Mouse (Mus musculus): ENCODE measurements around the gene Zfp87. TPM values are rescaled to one million over a fixed set of nuclear protein-coding genes. Genes with fewer than 3 reads are reported as not detected.

Gene Zfp87
- 6.6 and 8.2 TPM in 2 replicates for polyA plus RNA-seq (2011; ENCODE audit: insufficient read depth, insufficient read length, low replicate concordance, missing spikeins)

DNA sequence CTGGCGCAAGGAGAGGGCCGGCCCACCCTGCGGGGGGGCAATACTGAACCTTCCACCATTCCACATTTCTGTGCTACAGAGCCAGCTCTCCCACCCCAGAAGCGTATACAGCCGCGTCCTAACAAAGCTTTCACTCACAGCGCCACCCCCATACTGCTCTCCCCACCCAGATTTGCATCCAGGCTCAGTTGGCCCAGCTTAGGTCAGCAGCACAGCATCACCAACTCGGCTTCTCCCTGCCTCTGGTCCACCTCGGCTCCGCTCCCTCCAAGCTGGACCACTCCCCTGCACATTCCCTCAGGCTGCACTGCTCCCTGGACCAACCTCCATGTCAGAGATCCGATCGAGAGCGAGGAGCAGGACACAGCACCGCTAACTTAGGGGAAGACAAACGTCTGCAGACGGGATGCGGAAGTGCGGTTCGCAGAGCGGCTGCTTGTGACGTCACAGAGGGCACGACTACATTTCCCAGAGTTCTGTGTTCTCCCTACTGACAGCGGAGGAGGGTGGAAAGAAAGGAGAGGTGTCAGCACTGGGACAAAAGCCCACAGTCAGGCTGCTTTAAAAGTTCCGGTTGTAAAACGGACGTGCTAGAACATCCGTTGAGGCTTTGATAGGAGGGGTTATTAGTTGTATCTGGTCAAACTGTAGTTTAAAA is at the start of gene Zfp87, which contains the start of gene Gm26965:
Gene Zfp87 (minus strand): TSS at position 425 of the 658 bp plus-strand sequence.
Gene Gm26965 (minus strand): TSS at position 399 of the 658 bp plus-strand sequence.
- TF ChIP-seq CTCF (IDR thresholded peaks at IDR 0.05; ENCODE audit: control insufficient read depth, insufficient read depth, low read length), result no peak
- TF ChIP-seq POLR2A (IDR thresholded peaks at IDR 0.05; ENCODE audit: borderline replicate concordance, control insufficient read depth, low read depth, low read length), result peak; percentile 77; the same call in 1 of the 2 replicates
- peak within 1 kb of the TSS; percentile 25 for H3K27ac ChIP-seq (ENCODE audit: control insufficient read depth, insufficient read depth, low read depth, low read length, poor library complexity)
- WGBS, result under 1% methylated on average over 27 of the region's 27 CpGs
- H3K4me3 ChIP-seq (replicated peaks; ENCODE audit: control insufficient read depth, low read depth, low read length), result peak within 1 kb of the TSS; percentile 86
- H3K4me1 ChIP-seq (ENCODE audit: control insufficient read depth, insufficient read depth, low read length), result peaks cover 3% of the 10 kb centered on the region

DNA sequence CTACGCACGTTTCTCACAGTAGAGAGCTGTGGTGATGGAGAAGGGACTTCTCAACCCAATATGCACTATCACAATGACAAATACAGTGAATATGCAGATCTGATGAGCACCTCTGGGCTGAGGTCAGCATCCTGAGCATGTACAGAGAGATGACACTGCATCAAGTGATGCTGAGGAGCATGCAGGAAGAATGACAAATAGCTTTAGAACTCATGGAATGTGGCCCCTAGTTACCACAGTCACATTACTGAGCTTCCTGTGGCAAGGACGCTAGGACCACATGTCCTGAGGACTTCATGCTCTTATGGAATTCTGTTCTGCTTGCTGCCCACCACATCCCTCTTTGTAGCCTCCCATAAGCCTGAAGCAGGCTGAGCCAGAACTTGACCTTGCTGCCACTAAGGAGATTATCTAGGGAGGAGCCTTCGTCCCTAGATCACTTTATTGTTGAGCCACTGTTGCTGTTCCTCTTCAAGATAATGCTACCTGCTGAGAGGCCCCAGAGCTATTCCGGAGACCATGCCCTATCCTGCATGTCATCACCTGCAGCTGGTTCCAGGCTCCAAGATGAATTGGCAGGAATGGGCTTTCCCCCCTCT is 46.7 kb upstream of the Zfp87 start:
- no peak for TF ChIP-seq POLR2A (IDR thresholded peaks at IDR 0.05; ENCODE audit: borderline replicate concordance, control insufficient read depth, low read depth, low read length)
- TF ChIP-seq CTCF (IDR thresholded peaks at IDR 0.05; ENCODE audit: control insufficient read depth, insufficient read depth, low read length), result no peak
- H3K4me1 ChIP-seq (ENCODE audit: control insufficient read depth, insufficient read depth, low read length), result no peaks in the 10 kb centered on the region
- 75% methylated on average over 5 of the region's 5 CpGs for WGBS
- no peak overlapping the region for H3K27ac ChIP-seq (ENCODE audit: control insufficient read depth, insufficient read depth, low read depth, low read length, poor library complexity)
- H3K4me3 ChIP-seq (replicated peaks; ENCODE audit: control insufficient read depth, low read depth, low read length), result no peak overlapping the region

DNA sequence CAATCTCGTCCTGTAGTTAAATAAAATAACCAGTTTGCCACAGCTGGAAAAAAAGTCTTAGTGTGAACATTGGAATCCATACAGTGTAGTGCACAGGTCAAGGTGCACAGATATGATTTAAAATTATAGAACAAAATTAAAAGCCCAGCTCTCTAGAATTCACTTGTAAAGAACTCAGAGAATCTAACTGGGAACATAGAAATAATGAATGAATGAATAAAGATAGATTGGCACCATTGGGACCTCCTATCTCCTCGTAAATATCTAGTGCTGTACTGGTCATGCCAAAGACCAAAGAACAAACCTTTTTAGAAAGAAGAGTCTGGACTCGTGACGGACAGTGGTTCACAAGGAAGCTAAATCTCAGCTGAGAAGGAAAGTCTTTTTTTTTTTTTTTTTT is 27.8 kb upstream of the Zfp87 start, which contains the start of gene Zfp748:
Gene Zfp748 (minus strand): TSS at position 101 of the 400 bp plus-strand sequence.
- Histone ChIP-seq H3K4me3 (replicated peaks; ENCODE audit: control insufficient read depth, low read depth, low read length) (peak within 1 kb of the TSS; percentile 84), H3K27ac (ENCODE audit: control insufficient read depth, insufficient read depth, low read depth, low read length, poor library complexity) (peak within 1 kb of the TSS; percentile 76)
- 84% methylated on average over 4 of the region's 4 CpGs for WGBS

DNA sequence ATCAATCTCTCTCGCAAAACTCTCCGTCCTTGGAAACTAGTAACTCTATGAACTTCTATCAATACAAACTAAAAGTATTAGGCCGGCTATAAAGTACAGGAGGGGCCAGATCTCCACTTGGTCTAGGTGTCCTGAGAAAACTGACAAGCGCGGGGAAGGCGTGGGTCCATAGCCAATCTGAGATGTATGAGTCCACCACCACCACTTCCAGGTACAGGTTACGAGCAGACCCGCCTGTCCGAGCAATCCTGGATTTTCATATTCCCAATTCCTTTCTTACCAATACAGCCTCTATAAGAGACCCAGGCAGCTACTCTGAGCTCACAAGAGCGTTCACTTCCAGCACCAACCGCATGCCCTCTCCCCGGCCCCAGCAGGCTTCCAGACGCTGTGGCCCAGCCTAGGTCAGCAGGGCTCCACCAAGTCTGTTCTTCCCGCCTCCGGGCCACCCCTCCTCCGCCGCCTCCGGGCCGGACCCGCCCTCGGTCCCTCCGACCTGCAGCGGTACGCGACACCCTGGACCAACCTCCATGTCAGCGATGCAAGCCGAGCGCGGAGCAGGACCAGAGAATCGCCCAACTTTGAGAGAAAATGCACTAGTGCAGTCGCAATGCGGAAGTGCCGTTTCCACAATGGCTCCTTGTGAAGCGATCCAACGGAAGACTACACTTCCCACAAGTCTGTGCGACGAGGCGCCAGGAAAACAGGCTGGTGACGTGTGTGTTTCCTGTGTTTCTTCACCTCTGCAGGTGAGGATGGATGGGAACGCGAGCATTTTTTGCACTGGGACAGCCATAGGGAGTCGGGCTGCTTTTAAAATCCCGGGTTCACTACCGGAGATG is 26.7 kb upstream of the Zfp87 start:
- peaks cover 2% of the 10 kb centered on the region for H3K4me1 ChIP-seq (ENCODE audit: control insufficient read depth, insufficient read depth, low read length)
- H3K27ac ChIP-seq (ENCODE audit: control insufficient read depth, insufficient read depth, low read depth, low read length, poor library complexity), result peak overlapping the region; percentile 76
- TF ChIP-seq CTCF (IDR thresholded peaks at IDR 0.05; ENCODE audit: control insufficient read depth, insufficient read depth, low read length), result peak; percentile 3; the same call in 1 of the 2 replicates
- peak; percentile 59; the same call in 1 of the 2 replicates for TF ChIP-seq POLR2A (IDR thresholded peaks at IDR 0.05; ENCODE audit: borderline replicate concordance, control insufficient read depth, low read depth, low read length)
- WGBS, result under 1% methylated on average over 44 of the region's 44 CpGs
- peak overlapping the region; percentile 84 for H3K4me3 ChIP-seq (replicated peaks; ENCODE audit: control insufficient read depth, low read depth, low read length)

More for the DNA sequence above, 27.8 kb upstream of the Zfp87 start, which contains the start of gene Zfp748:
- TF ChIP-seq CTCF (IDR thresholded peaks at IDR 0.05; ENCODE audit: control insufficient read depth, insufficient read depth, low read length) (no peak), POLR2A (IDR thresholded peaks at IDR 0.05; ENCODE audit: borderline replicate concordance, control insufficient read depth, low read depth, low read length) (no peak)
- H3K4me1 ChIP-seq (ENCODE audit: control insufficient read depth, insufficient read depth, low read length), result peaks cover 2% of the 10 kb centered on the region

DNA sequence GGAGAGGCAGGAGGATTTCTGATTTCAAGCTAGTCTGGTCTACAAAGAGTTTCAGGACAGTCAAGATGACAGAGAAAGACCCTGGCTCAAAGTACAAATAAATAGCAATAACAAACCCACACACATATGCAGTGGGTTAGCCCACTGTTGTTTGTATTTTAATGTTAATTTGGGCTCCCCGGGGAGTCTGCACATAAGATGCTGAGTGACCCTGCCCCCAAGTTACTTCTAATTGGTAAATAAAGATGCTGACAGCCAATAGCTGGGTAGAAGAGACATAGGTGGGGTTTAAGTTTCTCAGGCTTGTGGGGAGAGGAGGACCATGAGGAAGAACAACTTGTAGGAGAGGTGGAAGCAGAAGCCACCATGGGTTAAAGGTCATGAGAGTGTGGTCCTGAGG is 20.0 kb upstream of the Zfp87 start:
- TF ChIP-seq POLR2A (IDR thresholded peaks at IDR 0.05; ENCODE audit: borderline replicate concordance, control insufficient read depth, low read depth, low read length), result no peak
- no peak for TF ChIP-seq CTCF (IDR thresholded peaks at IDR 0.05; ENCODE audit: control insufficient read depth, insufficient read depth, low read length)
- Histone ChIP-seq H3K4me1 (ENCODE audit: control insufficient read depth, insufficient read depth, low read length) (no peaks in the 10 kb centered on the region), H3K4me3 (replicated peaks; ENCODE audit: control insufficient read depth, low read depth, low read length) (no peak overlapping the region), H3K27ac (ENCODE audit: control insufficient read depth, insufficient read depth, low read depth, low read length, poor library complexity) (no peak overlapping the region)
- 94% methylated on average over 1 of the region's 1 CpGs for WGBS

DNA sequence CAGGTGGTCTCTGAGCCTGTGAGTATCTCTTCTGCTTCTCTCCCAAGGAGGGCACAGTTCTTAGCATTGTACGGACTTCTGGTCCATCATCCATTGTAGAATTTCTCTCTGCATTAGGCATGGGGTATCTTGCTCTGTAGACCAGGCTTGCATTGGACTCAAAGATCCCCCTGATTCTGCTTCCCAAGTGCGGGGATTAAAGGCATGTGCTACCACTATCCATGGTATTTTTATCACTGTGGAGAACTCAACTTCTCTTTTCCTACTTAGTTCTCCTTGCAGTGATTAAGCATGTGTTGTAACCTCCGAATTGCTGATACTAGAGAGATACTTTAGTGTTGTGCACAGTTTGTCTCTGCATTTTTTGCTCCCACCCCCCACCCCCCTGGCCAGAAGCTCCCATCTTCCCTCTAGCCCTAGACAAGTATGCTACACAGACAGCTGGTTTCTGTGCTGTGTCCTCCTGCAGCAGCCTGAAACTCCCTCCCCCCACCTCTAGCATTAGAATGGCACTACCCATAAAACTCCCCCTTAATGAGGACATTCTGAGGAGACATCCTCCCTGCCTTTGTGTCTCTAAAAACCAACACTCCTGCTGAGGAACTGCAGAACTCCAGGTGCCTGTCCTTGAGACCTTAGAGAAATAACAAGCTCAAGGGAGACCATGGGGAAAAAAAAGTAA is 1.2 kb upstream of the Zfp87 start:
- Histone ChIP-seq H3K4me3 (replicated peaks; ENCODE audit: control insufficient read depth, low read depth, low read length) (no peak overlapping the region), H3K4me1 (ENCODE audit: control insufficient read depth, insufficient read depth, low read length) (peaks cover 3% of the 10 kb centered on the region), H3K27ac (ENCODE audit: control insufficient read depth, insufficient read depth, low read depth, low read length, poor library complexity) (no peak overlapping the region)
- no peak for TF ChIP-seq POLR2A (IDR thresholded peaks at IDR 0.05; ENCODE audit: borderline replicate concordance, control insufficient read depth, low read depth, low read length)
- TF ChIP-seq CTCF (IDR thresholded peaks at IDR 0.05; ENCODE audit: control insufficient read depth, insufficient read depth, low read length), result no peak
- WGBS, result 49% methylated on average over 3 of the region's 3 CpGs

DNA sequence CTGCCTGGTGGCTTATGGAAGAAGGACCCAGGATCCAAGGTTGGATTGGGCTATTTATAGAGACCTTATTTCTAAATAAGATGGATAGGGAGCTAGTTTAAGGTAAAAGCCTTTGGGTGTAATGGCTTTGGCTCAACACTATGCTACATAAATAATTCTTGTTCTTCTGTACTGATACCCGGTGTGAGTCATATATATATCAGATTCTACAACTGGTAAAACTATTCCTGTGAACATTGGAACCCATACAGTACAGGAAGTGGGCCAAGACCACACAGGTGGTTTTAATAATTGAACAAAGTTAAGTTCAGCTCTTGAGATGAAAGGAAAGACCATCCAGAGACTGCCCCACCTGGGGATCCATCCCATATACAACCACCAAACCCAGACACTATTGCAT is 25.1 kb downstream of the Zfp87 start:
- H3K4me3 ChIP-seq (replicated peaks; ENCODE audit: control insufficient read depth, low read depth, low read length), result no peak overlapping the region
- H3K27ac ChIP-seq (ENCODE audit: control insufficient read depth, insufficient read depth, low read depth, low read length, poor library complexity), result no peak overlapping the region
- WGBS, result 83% methylated on average over 1 of the region's 1 CpGs
- TF ChIP-seq POLR2A (IDR thresholded peaks at IDR 0.05; ENCODE audit: borderline replicate concordance, control insufficient read depth, low read depth, low read length) (no peak), CTCF (IDR thresholded peaks at IDR 0.05; ENCODE audit: control insufficient read depth, insufficient read depth, low read length) (no peak)
- H3K4me1 ChIP-seq (ENCODE audit: control insufficient read depth, insufficient read depth, low read length), result no peaks in the 10 kb centered on the region; the same call in 1 of the 2 replicates
